Mouse (Mus musculus) left cerebral cortex, postnatal 10 days (tissue): ENCODE measurements around the gene Srarp. TPM values are rescaled to one million over a fixed set of nuclear protein-coding genes. Genes with fewer than 3 reads are reported as not detected.

Experiments
- DNase-seq, 2 experiments: peaks; one replicate each; pipeline ENCODE4 v3.0.0; 2021 to 2022; ENCODE audit warnings: low spot score in 2 of 2, mixed read lengths in 1 of 2; ENCODE audit errors: extremely low spot score in 1 of 2
- intact Hi-C: fragments of 180-260 bp; cut with DNase I; formaldehyde crosslinking; loops from one replicate; pipeline ENCODE4 v1.15.1; 2025
- total RNA-seq, 2 experiments: library from RNA; stranded (reverse); gene quantifications; 2 replicates each; pipeline ENCODE4 v1.2.3; 2021

The Srarp gene
- total RNA-seq, 2 experiments from 2014 or later: 2.5 to 3.5 TPM

DNA sequence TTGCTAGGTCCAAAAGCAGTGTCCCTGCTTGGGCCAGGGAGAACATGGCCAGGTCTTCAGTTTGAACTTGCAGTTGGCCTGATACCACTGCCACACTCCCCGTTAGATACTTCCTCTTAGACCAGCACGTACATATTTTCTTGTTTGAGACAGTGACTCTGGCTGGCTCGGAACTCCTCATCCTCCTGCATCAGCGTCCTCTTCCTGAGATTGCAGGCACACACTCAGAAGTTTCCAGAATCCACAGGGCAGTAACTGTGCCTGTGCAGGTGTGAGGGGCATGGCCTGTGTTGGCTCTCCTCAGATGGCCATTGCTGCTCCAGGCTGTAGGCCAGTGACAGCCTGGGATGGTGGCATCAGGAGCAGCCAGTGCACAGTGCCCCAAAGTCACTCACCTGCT lies 24.6 kb upstream of the Srarp start:
- intact Hi-C loops: no loop called here
- DNase-seq: no peak

- DNase-seq: no peak
- intact Hi-C loops: no loop called here
These were observed 23.9 kb upstream of the Srarp start for GRCm38 (mm10) chr4:141459766-141460165.

DNA sequence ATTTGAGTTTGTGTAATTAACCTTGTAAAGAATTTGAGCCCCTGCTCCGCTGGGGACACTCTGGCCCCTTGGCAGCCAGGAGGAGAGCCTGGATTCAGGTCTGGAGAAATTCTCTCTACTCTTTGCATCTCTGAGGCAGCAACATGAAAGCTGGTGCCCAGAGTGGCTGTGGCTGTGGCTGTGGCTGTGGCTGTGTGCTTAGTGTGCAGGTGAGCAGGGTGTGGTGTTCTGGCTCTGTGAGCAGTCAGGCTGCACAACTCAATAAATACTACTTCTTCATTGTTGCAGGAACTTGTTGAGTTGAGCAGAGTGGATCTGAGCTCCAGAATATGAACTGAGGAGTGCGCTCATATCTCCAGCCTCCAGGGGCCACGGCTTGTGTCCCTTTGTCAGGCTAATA lies 23.0 kb upstream of the Srarp start:
- no peak for DNase-seq
- intact Hi-C loops: no loop called here

DNA sequence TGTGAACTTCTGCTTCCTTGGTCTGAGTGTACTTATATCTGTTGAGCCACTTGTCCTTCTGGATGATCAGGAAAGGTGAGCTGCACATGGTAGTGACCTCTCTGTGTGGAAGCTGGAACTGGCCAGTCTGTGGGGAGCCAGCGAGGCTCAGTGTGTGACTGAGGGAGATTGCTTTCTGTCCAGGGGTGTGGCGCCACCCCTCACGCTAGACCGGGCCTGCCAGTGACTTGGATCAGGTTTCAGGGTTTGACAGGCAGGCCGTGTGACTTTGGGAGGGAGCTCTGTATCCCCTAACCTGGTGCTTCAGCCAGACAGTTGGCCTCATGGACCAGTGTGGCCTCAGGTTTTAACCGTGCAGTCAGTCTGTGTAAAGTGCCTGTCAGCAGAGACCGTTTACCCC lies 22.3 kb upstream of the Srarp start:
- DNase-seq: no peak
- intact Hi-C loops: no loop called here

GRCm38 (mm10) chr4:141456193-141456938 lies 20.5 kb upstream of the Srarp start:
- intact Hi-C loops: no loop called here
- no peak for DNase-seq

DNA sequence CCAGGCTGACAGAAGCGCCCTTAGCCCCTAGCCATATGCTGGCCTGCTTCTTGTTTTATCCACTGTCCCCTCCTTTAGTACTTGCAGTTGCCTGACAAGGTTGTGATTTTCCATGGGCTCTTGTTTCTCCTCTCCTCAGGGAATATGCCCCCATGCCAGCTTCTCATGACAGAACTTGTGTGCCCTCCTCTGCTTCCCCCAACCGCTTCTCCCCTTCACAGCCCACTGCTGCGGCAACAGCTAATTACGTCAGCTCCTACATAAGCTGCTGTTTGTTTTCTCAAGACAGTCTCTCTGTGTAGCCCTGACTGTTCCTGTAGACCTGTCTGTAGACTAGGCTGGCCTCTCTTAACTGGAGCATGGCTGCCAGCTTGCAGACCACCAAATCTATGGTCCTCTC lies 19.6 kb upstream of the Srarp start:
- DNase-seq: no peak

DNA sequence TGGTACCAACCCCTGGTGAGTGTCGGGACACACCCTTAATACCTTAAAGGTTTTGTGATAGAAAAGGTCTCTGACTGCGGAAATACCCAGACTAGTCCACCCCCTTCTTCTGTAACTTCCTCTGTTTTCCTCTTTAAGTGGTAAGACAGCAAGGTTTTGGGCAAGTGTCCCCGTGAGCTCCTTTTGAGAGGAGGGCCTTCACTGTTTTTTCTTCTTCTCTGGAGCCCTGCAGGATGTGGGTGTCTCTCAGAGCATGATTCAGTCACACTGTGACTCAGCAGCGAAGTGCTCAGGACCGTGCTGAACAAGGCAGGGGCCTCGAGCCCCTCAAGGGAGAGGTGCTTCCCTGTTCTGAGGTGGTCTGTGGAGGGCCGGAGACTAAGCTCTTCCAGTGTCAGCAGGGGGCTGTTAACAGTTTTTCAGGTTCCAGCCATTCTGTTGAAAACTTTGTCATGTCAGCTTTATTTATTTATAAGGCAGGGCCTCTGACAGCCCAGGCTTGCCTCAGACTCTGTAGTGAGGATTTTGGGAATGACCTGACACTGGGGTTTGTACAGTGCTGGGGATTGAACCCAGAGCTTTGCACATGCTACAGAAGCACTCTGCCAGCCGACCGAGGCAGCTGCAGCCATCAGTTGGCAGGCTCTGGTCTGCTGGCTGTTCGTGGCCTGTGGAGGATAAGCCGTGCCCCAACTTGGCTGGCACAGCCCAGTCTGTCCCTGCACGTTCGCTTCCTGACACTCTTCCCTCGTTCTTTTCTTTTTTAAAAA lies 18.9 kb upstream of the Srarp start:
- no peak for DNase-seq
- intact Hi-C loops: no loop called here

More for the DNA sequence above, 19.6 kb upstream of the Srarp start:
- intact Hi-C loops: no loop called here

DNA sequence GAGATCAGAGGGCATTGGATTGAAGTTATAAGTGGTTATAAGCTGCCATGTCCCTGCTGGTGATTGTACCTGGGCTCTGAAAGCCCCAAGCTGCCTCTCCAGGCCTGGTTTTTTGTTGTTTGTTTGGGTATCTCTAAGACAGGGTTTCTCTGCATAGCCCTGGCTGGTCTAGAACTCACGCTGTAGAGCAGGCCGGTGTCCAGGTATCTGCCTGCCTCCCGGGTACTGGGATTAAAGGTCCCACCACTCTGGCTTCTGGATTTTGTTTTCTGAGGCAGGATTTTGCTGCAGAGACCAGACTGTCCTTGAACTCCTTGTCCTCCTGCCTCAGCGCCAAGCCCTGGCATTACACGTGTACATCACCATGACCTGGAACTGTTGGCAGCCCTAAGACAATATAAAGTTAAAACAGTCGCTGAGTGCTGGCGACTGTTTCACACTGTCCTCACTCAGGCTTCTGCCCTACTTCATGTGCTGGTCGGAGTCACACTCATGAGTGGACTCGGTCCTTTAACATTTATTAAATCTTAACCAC lies 16.1 kb upstream of the Srarp start:
- no peak for DNase-seq
- intact Hi-C loops: no loop called here

- no peak for DNase-seq
- intact Hi-C loops: no loop called here
These were observed 15.3 kb upstream of the Srarp start for GRCm38 (mm10) chr4:141451251-141451650.

DNA sequence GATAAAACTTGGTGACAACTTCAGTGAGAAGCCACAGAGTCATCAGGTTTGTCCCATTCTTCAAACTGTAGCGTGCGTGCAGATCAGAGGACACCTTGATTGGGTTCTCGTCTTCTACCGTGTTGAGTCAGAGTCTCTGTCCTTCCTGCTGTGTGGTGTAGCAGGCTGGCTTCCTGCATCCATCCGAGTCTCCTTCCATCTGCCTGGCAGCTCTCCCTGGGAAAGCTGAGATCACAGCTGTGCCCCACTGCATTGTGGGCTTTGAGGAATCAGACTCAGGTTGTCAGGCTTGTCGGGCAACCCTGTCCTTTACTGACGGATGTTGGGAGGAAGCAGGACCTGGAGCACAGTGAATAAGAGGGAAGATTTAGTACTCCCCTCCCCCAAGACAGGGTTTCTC lies 10.3 kb upstream of the Srarp start:
- intact Hi-C loops: no loop called here
- DNase-seq: no peak

DNA sequence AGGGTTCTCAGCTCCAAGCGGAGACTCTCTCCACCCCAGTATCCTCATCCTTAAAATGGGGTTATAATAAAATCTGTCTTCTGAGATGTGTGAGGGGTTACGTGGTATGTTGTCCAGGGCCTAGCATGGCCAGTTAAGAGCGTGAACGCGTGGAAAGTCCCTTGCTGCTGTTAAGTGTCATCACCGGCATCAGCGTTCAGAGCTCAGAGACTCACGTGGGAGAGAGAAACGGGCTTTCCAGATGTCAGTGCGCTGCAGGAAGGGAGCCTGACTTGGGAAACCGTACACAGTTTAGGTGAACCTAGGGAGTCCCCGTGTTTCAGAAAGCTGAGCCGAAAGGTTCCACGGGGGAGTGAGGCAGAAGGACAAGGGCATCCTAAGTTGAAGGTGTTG lies 9.4 kb upstream of the Srarp start:
- intact Hi-C loops: no loop called here
- no peak for DNase-seq

DNA sequence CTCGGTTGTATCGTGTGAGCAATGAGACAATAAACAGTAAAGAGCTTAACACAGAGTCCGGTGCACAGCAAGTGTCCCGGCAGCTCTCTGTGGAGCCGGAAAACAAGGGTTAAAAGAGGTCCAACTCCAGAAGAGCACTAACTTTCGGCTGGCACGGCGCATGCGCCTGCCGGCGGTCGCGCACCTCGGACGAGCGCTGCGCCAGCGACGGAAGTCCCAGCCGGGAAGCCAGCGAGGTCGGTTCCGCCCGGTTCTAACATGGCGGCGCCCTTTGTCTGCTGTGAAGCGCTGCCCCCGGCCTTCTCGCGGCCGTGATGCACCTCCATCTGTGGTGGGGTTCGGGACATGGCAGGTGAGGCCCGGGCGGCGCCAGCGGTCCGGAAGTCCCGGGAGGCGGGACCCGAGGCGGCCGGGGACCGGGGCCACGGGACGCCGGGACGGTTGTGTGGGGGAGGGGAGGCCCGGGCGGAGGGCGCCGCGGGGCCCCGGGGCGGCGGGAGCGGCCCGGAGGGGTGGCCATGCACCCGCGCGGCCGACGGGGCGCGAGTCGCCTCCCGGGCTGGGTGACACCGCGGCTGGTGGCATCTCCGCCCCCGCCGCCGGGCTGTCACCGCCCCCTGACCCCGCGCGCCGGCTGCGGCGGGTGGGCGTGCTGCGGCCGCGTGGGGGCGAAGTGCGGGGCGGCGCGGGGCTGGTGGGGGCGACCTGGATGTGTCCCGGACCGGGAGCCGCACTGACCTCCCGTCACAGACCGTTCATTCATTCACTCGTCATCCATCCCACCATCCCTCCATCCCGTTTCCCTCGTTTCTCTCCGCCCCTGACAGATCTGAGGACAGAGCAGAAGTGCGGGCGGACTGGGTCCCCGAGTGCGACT lies 8.8 kb upstream of the Srarp start, which contains the start of gene Zbtb17:
Gene Zbtb17, plus strand, starts transcription at position 204 of the 877 bp plus-strand sequence.
- DNase-seq: peak; percentile 83 to 94
- intact Hi-C loops: no loop called here

DNA sequence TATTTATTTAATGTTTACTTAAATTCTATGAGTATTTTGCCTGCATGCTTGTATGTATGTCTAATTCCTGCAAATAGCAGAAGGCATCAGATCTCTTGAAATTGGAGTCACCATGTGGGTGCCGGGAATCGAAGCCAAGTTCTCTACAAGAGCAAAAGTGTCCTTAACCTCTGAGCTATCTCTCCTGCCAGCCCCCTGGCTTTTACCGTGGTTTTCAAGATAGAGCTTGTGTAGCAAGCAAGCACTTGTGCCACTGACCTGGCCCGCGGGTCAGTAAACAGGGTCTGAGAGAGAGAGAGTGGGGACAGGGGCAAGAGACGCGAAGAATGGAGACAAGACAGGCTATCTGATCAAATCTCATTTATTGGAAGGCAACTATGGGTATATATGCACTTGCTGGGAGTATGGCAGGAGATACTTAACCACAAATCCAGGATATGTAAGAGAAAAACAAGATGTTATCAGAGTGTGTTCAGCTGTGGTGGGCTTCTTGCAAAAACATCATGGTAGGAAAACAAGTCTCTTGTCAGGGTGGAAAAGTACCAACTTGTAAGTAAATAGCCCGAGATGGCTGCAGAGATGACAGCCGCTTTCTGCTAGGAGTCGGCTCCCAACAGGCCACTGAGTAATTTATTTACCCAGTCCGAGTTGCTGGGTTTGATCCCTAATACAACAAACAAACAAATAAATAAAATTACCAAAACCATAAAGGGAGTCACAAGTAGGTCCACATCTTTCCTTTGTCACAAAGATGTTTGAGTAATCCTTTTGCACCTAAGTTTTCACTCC lies 7.9 kb upstream of the Srarp start:
- intact Hi-C loops: no loop called here
- DNase-seq: no peak

GRCm38 (mm10) chr4:141440877-141441276 lies 5.0 kb upstream of the Srarp start:
- DNase-seq: no peak
- intact Hi-C loops: no loop called here

- DNase-seq: no peak
- intact Hi-C loops: no loop called here
These were observed 3.3 kb upstream of the Srarp start for GRCm38 (mm10) chr4:141439083-141439803.

- intact Hi-C loops: no loop called here
- no peak for DNase-seq
These were observed 2.7 kb downstream of the Srarp start for GRCm38 (mm10) chr4:141433191-141433590.

- intact Hi-C loops: no loop called here
- no peak for DNase-seq
These were observed 3.2 kb downstream of the Srarp start for GRCm38 (mm10) chr4:141432666-141433065.

DNA sequence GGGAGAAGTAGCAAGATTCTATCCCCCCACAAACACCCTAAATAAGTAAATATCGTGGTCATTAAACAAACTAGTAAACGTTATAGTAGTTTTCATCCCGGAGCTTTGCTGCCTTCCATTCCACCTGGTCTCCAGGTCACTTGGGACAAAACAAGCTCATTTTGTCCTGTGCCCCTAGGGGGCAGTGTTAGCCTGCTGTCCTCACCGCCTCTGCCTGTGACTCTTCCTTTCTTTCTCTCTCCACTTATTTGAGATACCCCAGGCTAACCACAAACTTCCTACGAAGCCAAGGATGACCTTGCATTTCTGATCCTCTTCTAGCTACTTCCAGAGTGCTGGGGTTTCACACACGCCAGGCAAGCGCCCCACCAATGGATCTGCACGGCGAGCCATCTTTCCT lies 4.9 kb downstream of the Srarp start:
- DNase-seq: peak in 1 of 2 experiments; percentile 63
- intact Hi-C loops: no loop called here
